Mouse (Mus musculus): ENCODE measurements at regions not wholly inside any gene's neighbourhood (a gene's known extent, or its start where the extent isn't known, plus 50 kb on each side); places are given as distances from the start of the nearest gene placed in this dataset.

- 84% methylated on average over 3 of the region's 3 CpGs for WGBS
- no peaks in the 10 kb centered on the region for H3K9me3 ChIP-seq (replicated peaks)
- no peaks in the 10 kb centered on the region for H3K27me3 ChIP-seq (ENCODE audit: low read depth, poor library complexity, severe bottlenecking)
- H3K4me3 ChIP-seq, result no peak overlapping the region
- no peaks in the 10 kb centered on the region for H3K4me1 ChIP-seq
- DNase-seq (ENCODE audit: low spot score), result no peak
- H3K27ac ChIP-seq (replicated peaks), result no peak overlapping the region
- no peaks in the 10 kb centered on the region for H3K36me3 ChIP-seq
These were observed 109.9 kb downstream of the Sec23a start for GRCm38 (mm10) chr12:58901931-58902330.

DNA sequence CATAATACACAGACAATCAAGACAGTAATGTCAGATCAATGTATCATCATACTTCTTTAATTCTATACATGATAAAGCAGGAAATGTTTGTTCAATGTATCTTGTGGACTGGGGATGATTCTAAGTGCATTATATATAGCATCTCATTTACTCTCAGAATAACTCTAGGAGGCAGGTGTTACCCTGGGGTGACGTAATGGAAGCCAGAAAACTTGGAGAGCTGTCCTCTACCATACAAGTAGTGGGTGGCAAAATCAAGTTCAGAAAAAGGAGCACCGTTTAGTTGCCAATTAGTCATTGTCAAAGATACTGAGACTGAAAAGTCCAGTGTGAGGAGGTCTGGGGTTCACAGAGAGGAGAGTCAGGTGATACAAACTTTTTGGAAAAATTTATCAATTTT, 136.0 kb downstream of the Sec23a start:
- Histone ChIP-seq H3K4me3 (no peak overlapping the region), H3K27ac (replicated peaks) (no peak overlapping the region), H3K36me3 (no peaks in the 10 kb centered on the region), H3K27me3 (ENCODE audit: low read depth, poor library complexity, severe bottlenecking) (no peaks in the 10 kb centered on the region), H3K9me3 (replicated peaks) (no peaks in the 10 kb centered on the region), H3K4me1 (no peaks in the 10 kb centered on the region)
- WGBS, result 93% methylated on average over 2 of the region's 2 CpGs
- no peak for DNase-seq (ENCODE audit: low spot score)

GRCm38 (mm10) chr12:58872465-58872864, 139.4 kb downstream of the Sec23a start:
- Histone ChIP-seq H3K9me3 (replicated peaks) (no peaks in the 10 kb centered on the region), H3K36me3 (no peaks in the 10 kb centered on the region), H3K27ac (replicated peaks) (no peak overlapping the region), H3K4me3 (no peak overlapping the region), H3K4me1 (no peaks in the 10 kb centered on the region), H3K27me3 (ENCODE audit: low read depth, poor library complexity, severe bottlenecking) (no peaks in the 10 kb centered on the region)
- no peak for DNase-seq (ENCODE audit: low spot score)

GRCm38 (mm10) chr12:58856498-58856897, 155.3 kb downstream of the Sec23a start:
- no peaks in the 10 kb centered on the region for H3K36me3 ChIP-seq
- H3K27ac ChIP-seq (replicated peaks), result no peak overlapping the region
- no peaks in the 10 kb centered on the region for H3K9me3 ChIP-seq (replicated peaks)
- no peaks in the 10 kb centered on the region for H3K27me3 ChIP-seq (ENCODE audit: low read depth, poor library complexity, severe bottlenecking)
- H3K4me3 ChIP-seq, result no peak overlapping the region
- no peak for DNase-seq (ENCODE audit: low spot score)
- WGBS, result 82% methylated on average over 2 of the region's 2 CpGs
- H3K4me1 ChIP-seq, result no peaks in the 10 kb centered on the region

GRCm38 (mm10) chr12:58851677-58852385, 160.0 kb downstream of the Sec23a start:
- no peak overlapping the region for H3K27ac ChIP-seq (replicated peaks)

DNA sequence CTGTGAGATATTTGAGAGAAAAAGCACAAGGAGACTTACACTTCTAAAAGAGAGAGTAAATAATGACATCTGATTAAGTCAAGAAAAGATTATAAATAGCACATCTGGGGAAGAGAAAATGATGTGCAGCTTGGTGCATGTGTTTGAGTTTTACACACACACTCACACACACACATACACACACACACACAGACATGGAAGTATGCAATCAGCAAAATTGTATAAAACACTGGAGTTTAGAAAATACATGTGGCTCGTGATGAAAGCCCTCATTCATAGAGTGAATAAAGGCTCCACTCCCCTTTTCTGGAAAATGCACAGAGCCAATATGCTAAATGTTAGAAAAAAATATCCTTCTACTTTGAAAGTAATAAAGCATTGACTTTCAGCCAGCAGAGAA, 182.2 kb downstream of the Sec23a start:
- no peak overlapping the region for H3K27ac ChIP-seq (replicated peaks)
- H3K4me3 ChIP-seq, result no peak overlapping the region
- no peak for DNase-seq (ENCODE audit: low spot score)
- no peaks in the 10 kb centered on the region for H3K9me3 ChIP-seq (replicated peaks)
- no peaks in the 10 kb centered on the region for H3K4me1 ChIP-seq
- 88% methylated on average over 1 of the region's 1 CpGs for WGBS
- H3K27me3 ChIP-seq (ENCODE audit: low read depth, poor library complexity, severe bottlenecking), result no peaks in the 10 kb centered on the region
- H3K36me3 ChIP-seq, result no peaks in the 10 kb centered on the region

More at GRCm38 (mm10) chr12:58851677-58852385, 160.0 kb downstream of the Sec23a start:
- no peak overlapping the region for H3K4me3 ChIP-seq
- no peak for DNase-seq (ENCODE audit: low spot score)
- H3K9me3 ChIP-seq (replicated peaks), result no peaks in the 10 kb centered on the region
- no peaks in the 10 kb centered on the region for H3K36me3 ChIP-seq
- H3K27me3 ChIP-seq (ENCODE audit: low read depth, poor library complexity, severe bottlenecking), result no peaks in the 10 kb centered on the region
- no peaks in the 10 kb centered on the region for H3K4me1 ChIP-seq
- 84% methylated on average over 6 of the region's 6 CpGs for WGBS

GRCm38 (mm10) chr12:58827864-58828263, 184.0 kb downstream of the Sec23a start:
- Histone ChIP-seq H3K27me3 (ENCODE audit: low read depth, poor library complexity, severe bottlenecking) (no peaks in the 10 kb centered on the region), H3K4me1 (no peaks in the 10 kb centered on the region), H3K36me3 (no peaks in the 10 kb centered on the region), H3K4me3 (no peak overlapping the region), H3K27ac (replicated peaks) (no peak overlapping the region), H3K9me3 (replicated peaks) (no peaks in the 10 kb centered on the region)
- no peak for DNase-seq (ENCODE audit: low spot score)

GRCm38 (mm10) chr12:58825139-58825921, 186.5 kb downstream of the Sec23a start:
- no peak for DNase-seq (ENCODE audit: low spot score)
- WGBS, result 91% methylated on average over 7 of the region's 7 CpGs

GRCm38 (mm10) chr12:58822971-58823370, 188.8 kb downstream of the Sec23a start:
- H3K9me3 ChIP-seq (replicated peaks), result no peaks in the 10 kb centered on the region
- no peak overlapping the region for H3K27ac ChIP-seq (replicated peaks)
- DNase-seq (ENCODE audit: low spot score), result no peak
- H3K27me3 ChIP-seq (ENCODE audit: low read depth, poor library complexity, severe bottlenecking), result no peaks in the 10 kb centered on the region
- H3K4me3 ChIP-seq, result no peak overlapping the region
- WGBS, result 87% methylated on average over 3 of the region's 3 CpGs
- no peaks in the 10 kb centered on the region for H3K4me1 ChIP-seq
- no peaks in the 10 kb centered on the region for H3K36me3 ChIP-seq

More at GRCm38 (mm10) chr12:58825139-58825921, 186.5 kb downstream of the Sec23a start:
- Histone ChIP-seq H3K9me3 (replicated peaks) (no peaks in the 10 kb centered on the region), H3K36me3 (no peaks in the 10 kb centered on the region), H3K4me3 (no peak overlapping the region), H3K4me1 (no peaks in the 10 kb centered on the region), H3K27me3 (ENCODE audit: low read depth, poor library complexity, severe bottlenecking) (no peaks in the 10 kb centered on the region), H3K27ac (replicated peaks) (no peak overlapping the region)

DNA sequence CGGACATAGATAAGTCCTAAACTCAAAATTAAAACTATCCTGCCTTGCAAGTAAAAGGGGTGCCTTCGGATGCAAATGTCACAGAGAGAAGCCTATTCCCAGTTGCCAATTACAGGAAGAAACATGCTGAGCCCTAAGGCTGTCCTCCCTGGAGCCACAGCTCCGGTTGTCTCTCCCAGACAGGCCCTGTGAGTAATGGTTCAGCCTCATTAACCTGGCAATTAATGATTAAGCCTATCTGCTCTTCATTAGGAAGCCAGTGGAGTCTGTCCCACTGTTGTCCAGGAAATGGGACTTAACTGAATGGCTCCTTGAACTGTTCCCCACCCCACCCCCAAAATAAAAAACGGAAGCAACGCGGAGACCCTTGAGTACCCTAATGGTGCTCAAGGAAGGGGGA, 207.7 kb downstream of the Sec23a start:
- Histone ChIP-seq H3K4me1 (no peaks in the 10 kb centered on the region), H3K27ac (replicated peaks) (no peak overlapping the region), H3K9me3 (replicated peaks) (no peaks in the 10 kb centered on the region), H3K27me3 (ENCODE audit: low read depth, poor library complexity, severe bottlenecking) (no peaks in the 10 kb centered on the region), H3K4me3 (no peak overlapping the region), H3K36me3 (no peaks in the 10 kb centered on the region)
- 78% methylated on average over 6 of the region's 6 CpGs for WGBS
- no peak for DNase-seq (ENCODE audit: low spot score)

DNA sequence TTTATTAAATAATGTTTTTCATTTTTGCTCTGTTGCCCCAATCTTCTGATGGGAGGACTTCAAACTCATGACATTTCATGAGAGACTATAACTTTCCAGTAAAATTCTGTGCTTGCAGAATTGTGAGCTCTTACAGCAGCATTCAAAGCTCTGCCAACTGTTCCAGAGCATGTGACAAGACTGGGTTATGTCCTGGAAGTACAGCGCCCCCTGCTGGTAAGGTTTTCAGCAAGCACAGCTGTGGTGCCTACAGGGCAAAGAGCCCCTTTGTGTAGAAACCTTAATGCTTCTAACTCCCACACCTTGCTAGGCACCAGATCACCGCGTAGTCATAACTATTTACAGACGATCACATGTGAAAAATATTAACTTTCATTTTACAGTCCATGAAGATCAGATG, 209.4 kb downstream of the Sec23a start:
- Histone ChIP-seq H3K9me3 (replicated peaks) (no peaks in the 10 kb centered on the region), H3K27ac (replicated peaks) (no peak overlapping the region), H3K36me3 (no peaks in the 10 kb centered on the region), H3K27me3 (ENCODE audit: low read depth, poor library complexity, severe bottlenecking) (no peaks in the 10 kb centered on the region), H3K4me1 (0 out of 2 replicates have a peak, but pooled peaks cover 4% of the 10 kb centered on the region), H3K4me3 (no peak overlapping the region)
- DNase-seq (ENCODE audit: low spot score), result peak; percentile 82
- 41% methylated on average over 4 of the region's 4 CpGs for WGBS

Data from midbrain, embryonic 10.5 days (tissue).